Mouse (Mus musculus): ENCODE results near the gene Nck2. TPM values are rescaled to one million over a fixed set of nuclear protein-coding genes. Genes with fewer than 3 reads are reported as not detected.
A peak's percentile ranks its signal among the peaks of the same experiment; 100 is the strongest.

Gene Nck2
- 10 to 100 TPM; 38.3 to 38.7 TPM for total RNA-seq (2021)
- long read RNA-seq, experiment 1, transcript Nck2-201 (5 exons, 2,772 nt) = major isoform, 68 of 76 reads
- long read RNA-seq, experiment 1, partial matches to known transcripts = 3 of 76 reads
- long read RNA-seq, experiment 1, other reads (novel, unspliced or antisense) = 5 of 76 reads
- long read RNA-seq, experiment 2, transcript Nck2-201 (5 exons, 2,772 nt) = major isoform, 42 of 54 reads
- long read RNA-seq, experiment 2, partial matches to known transcripts = 3 of 54 reads
- long read RNA-seq, experiment 2, other reads (novel, unspliced or antisense) = 9 of 54 reads

DNA sequence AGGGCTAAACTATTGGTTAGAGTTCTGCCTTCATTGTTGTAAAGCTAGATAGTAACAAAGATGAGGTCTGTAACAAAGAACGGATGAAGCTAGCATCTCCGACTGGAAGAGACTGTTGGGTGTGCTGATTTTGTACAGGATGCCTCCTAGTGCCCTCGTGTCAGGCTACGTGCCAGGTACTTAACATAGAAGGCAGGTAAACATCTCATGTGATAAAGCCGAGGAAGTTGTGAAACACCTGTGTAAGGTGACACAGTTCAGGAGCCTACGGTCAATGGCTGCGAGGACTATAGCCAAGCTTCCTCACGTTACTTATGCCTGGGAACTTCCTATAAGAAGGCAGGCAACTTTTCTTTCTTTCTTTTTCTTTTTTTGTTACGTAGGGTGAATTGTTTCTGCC is at the start of gene Nck2:
Nck2 (plus strand) TSS at position 49 of the 400 bp plus-strand sequence.
- peak within 1 kb of the TSS; percentile 88 for H3K27ac ChIP-seq

GRCm38 (mm10) chr1:43395040-43395439 is 49.3 kb upstream of the Nck2 start:
- Histone ChIP-seq H3K27ac (no peak overlapping the region), H3K4me3 (no peak overlapping the region)
- intact Hi-C loops (cut with DNase I) = no loop called here
- no peak for DNase-seq (ENCODE audit: extremely low spot score in 1 of 2, low spot score in 2 of 2)
- TF ChIP-seq CTCF (IDR thresholded peaks at IDR 0.05) = no peak

More for the DNA sequence above, at the start of gene Nck2:
- intact Hi-C loops (cut with DNase I) = loop anchor here (10.0 kb wide), 2 partner anchors 140 to 290 kb away; partner anchors contain the start of gene 1500015O10Rik
- DNase-seq (ENCODE audit: extremely low spot score in 1 of 2, low spot score in 2 of 2) = no peak
- peak within 1 kb of the TSS; percentile 95 for H3K4me3 ChIP-seq
- no peak for TF ChIP-seq CTCF (IDR thresholded peaks at IDR 0.05)

- DNase-seq (ENCODE audit: extremely low spot score in 1 of 2, low spot score in 2 of 2) = no peak
- Histone ChIP-seq H3K27ac (no peak overlapping the region), H3K4me3 (no peak overlapping the region)
- intact Hi-C loops (cut with DNase I) = no loop called here
- no peak for TF ChIP-seq CTCF (IDR thresholded peaks at IDR 0.05)
These were observed 48.6 kb upstream of the Nck2 start for GRCm38 (mm10) chr1:43395799-43396198.

- DNase-seq (ENCODE audit: extremely low spot score in 1 of 2, low spot score in 2 of 2) = no peak
- H3K27ac ChIP-seq = no peak overlapping the region
- TF ChIP-seq CTCF (IDR thresholded peaks at IDR 0.05) = no peak
- no peak overlapping the region for H3K4me3 ChIP-seq
- intact Hi-C loops (cut with DNase I) = no loop called here
These were observed 47.9 kb upstream of the Nck2 start for GRCm38 (mm10) chr1:43396522-43396921.

DNA sequence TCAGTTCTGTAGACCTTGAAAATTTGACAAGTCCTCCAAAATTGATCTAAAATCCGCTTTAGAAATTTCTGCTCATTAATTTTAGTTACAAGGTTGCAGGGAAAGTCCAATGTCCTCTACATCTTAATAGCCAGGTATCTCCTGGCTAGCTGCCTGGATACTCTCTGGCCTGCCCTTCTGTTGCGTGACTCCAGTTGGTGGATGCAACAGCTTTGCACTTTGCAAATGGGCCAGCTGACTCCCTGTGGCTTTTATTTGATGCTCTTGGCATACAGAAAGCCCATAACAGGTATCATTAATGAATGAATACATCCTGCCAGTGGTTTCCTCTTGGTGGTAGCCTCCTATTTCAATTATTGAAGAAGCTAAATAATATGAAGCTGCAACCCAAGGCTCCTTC is 47.3 kb upstream of the Nck2 start:
- TF ChIP-seq CTCF (IDR thresholded peaks at IDR 0.05) = no peak
- H3K27ac ChIP-seq = no peak overlapping the region
- intact Hi-C loops (cut with DNase I) = no loop called here

DNA sequence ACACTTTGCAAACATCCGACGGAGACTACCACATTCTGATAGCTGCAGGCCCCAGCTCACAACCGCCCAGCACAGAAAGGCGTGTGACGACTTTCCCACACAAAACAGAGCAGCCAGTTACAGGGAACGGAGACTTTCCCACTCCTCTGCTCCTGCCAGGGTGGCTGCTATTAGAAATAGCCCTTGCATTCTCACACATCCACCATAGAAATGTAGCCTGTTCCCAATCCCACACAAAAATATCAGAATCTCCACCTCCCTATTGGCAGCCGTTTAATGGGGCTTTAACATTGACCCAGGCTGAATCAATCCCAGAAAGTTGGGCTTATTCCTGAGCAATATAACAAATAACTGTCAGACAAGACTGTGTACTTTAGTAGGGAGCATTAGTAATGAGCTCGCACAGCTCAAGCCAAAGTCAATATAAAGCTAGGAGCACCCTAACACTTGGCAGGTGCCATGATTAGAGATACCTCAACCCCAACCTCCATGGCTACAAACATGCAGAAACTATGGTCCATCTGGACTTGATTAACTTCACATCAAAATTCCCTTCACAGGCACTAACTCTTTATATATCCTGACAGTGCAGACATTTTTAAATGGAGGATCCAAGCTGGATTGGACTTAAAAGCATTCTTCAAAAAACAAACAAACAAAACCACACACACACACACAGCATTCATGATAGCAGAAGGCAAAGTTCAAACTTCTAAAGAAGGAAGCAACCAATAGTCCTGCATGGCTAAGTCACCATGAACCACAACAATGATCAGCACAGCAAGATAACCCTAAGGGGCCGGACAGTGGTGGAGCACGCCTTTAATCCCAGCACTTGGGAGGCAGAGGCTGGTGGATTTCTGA is 45.4 kb upstream of the Nck2 start:
- no peak overlapping the region for H3K27ac ChIP-seq
- intact Hi-C loops (cut with DNase I) = no loop called here
- no peak overlapping the region for H3K4me3 ChIP-seq
- TF ChIP-seq CTCF (IDR thresholded peaks at IDR 0.05) = no peak
- no peak for DNase-seq (ENCODE audit: extremely low spot score in 1 of 2, low spot score in 2 of 2)

More for the DNA sequence above, 47.3 kb upstream of the Nck2 start:
- DNase-seq (ENCODE audit: extremely low spot score in 1 of 2, low spot score in 2 of 2) = no peak
- no peak overlapping the region for H3K4me3 ChIP-seq

GRCm38 (mm10) chr1:43399602-43400216 is 44.7 kb upstream of the Nck2 start:
- no peak overlapping the region for H3K4me3 ChIP-seq
- intact Hi-C loops (cut with DNase I) = no loop called here
- no peak for TF ChIP-seq CTCF (IDR thresholded peaks at IDR 0.05)
- no peak overlapping the region for H3K27ac ChIP-seq
- no peak for DNase-seq (ENCODE audit: extremely low spot score in 1 of 2, low spot score in 2 of 2)

DNA sequence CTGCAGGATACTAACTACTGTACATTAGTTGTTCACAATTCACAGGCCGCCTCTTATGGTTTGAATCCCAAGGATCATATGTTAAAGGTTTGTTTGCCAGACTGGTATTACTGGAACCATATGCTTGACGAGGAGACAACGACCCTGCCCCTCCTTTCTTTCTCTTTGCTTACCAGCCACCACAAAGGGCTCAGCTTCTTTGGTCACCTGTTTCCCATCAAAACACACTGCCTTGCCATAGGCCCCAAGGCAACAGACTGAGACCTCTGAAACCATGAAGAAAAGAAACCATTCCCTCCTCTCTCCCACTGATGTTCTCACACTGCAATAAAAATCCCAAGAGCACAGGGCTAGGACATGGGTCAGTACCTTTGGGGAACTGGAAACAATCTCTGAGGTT is 43.7 kb upstream of the Nck2 start:
- H3K27ac ChIP-seq = no peak overlapping the region
- TF ChIP-seq CTCF (IDR thresholded peaks at IDR 0.05) = no peak
- intact Hi-C loops (cut with DNase I) = no loop called here
- DNase-seq (ENCODE audit: extremely low spot score in 1 of 2, low spot score in 2 of 2) = no peak
- H3K4me3 ChIP-seq = no peak overlapping the region

DNA sequence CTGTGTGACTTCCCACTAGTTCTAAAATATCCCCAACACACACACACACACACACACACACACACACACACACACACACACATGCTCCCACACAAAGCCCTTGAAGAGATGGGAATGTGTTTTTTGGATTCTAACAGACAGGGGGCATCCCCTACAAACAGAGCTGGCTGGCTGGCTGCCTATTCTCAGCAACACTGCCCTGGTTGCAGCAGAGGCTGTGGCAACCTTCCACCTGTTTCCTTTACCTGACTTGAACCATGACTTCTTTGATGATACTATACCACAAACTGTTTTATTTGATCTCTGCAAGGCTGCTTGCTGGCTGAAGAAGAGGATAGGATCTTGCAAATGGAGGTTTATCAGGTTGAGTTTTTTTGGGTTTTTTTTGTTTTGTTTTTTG is 41.0 kb upstream of the Nck2 start:
- no peak for DNase-seq (ENCODE audit: extremely low spot score in 1 of 2, low spot score in 2 of 2)
- intact Hi-C loops (cut with DNase I) = no loop called here
- Histone ChIP-seq H3K4me3 (no peak overlapping the region), H3K27ac (no peak overlapping the region)
- TF ChIP-seq CTCF (IDR thresholded peaks at IDR 0.05) = no peak

- Histone ChIP-seq H3K27ac (no peak overlapping the region), H3K4me3 (no peak overlapping the region)
- TF ChIP-seq CTCF (IDR thresholded peaks at IDR 0.05) = no peak
- intact Hi-C loops (cut with DNase I) = no loop called here
- no peak for DNase-seq (ENCODE audit: extremely low spot score in 1 of 2, low spot score in 2 of 2)
These were observed 39.4 kb upstream of the Nck2 start for GRCm38 (mm10) chr1:43404693-43405678.

- no peak overlapping the region for H3K27ac ChIP-seq
- DNase-seq (ENCODE audit: extremely low spot score in 1 of 2, low spot score in 2 of 2) = no peak
- no peak overlapping the region for H3K4me3 ChIP-seq
- intact Hi-C loops (cut with DNase I) = no loop called here
- TF ChIP-seq CTCF (IDR thresholded peaks at IDR 0.05) = no peak
These were observed 35.4 kb upstream of the Nck2 start for GRCm38 (mm10) chr1:43409019-43409418.
